Mouse (Mus musculus) thymus, adult 2 months (tissue): ENCODE results near the gene Syngr1. TPM values are rescaled to one million over a fixed set of nuclear protein-coding genes. Genes with fewer than 3 reads are reported as not detected.

Experiments used
- DNase-seq: peaks from one replicate; pipeline ENCODE4 v3.0.0; 2021
- H3K27ac ChIP-seq: fragments of 200-500 bp; 2 replicates; pipeline ENCODE4 v1.5.1; 2012; ENCODE audit warnings: low read length, control low read depth; ENCODE audit not compliant: control insufficient read depth, insufficient read depth
- H3K27me3 ChIP-seq: fragments of 200-500 bp; 2 replicates; pipeline ENCODE4 v1.6.1; 2012; ENCODE audit warnings: mild to moderate bottlenecking, low read length, moderate library complexity, mixed read lengths; ENCODE audit not compliant: control insufficient read depth, insufficient read depth
- H3K36me3 ChIP-seq: fragments of 200-500 bp; 2 replicates; pipeline ENCODE4 v1.6.1; 2012; ENCODE audit warnings: mild to moderate bottlenecking, low read length, moderate library complexity; ENCODE audit not compliant: control insufficient read depth, insufficient read depth
- H3K4me1 ChIP-seq: fragments of 200-500 bp; replicated peaks from 2 replicates; pipeline ENCODE4 v1.6.1; 2012; ENCODE audit warnings: low read length; ENCODE audit not compliant: control insufficient read depth, insufficient read depth
- H3K4me3 ChIP-seq: fragments of 200-500 bp; 2 replicates; pipeline ENCODE4 v1.5.1; 2012; ENCODE audit warnings: mild to moderate bottlenecking, low read length, control low read depth, moderate library complexity; ENCODE audit not compliant: control insufficient read depth, insufficient read depth
- CTCF ChIP-seq: fragments of 200-500 bp; IDR thresholded peaks from 2 replicates; pipeline ENCODE4 v1.5.1; 2012; ENCODE audit warnings: mild to moderate bottlenecking, control low read depth, low read length, moderate library complexity, borderline replicate concordance; ENCODE audit not compliant: control insufficient read depth, poor library complexity, insufficient read depth; ENCODE audit errors: extremely low read depth
- POLR2A ChIP-seq: fragments of 200-500 bp; IDR thresholded peaks from 2 replicates; pipeline ENCODE4 v1.6.1; 2012; ENCODE audit warnings: mild to moderate bottlenecking, low read length, control low read depth, moderate library complexity; ENCODE audit not compliant: control insufficient read depth, poor library complexity, insufficient read depth; ENCODE audit errors: extremely low read depth
- WGBS: fragments of 180-500 bp; shearing (Covaris S2); methylation state at CpG from one replicate; pipeline ENCODE4 v1.1.7; 2018; 5-methylcytosine and 5-hydroxymethylcytosine counted together
- polyA plus RNA-seq: library from polyadenylated mRNA; depleted of rRNA; stranded (reverse); fragments of >200 nt; gene quantifications from 2 replicates; pipeline ENCODE4 v1.2.3, GENCODE M21; 2012

The Syngr1 gene
- polyA plus RNA-seq, 1 experiment = 121 TPM

DNA sequence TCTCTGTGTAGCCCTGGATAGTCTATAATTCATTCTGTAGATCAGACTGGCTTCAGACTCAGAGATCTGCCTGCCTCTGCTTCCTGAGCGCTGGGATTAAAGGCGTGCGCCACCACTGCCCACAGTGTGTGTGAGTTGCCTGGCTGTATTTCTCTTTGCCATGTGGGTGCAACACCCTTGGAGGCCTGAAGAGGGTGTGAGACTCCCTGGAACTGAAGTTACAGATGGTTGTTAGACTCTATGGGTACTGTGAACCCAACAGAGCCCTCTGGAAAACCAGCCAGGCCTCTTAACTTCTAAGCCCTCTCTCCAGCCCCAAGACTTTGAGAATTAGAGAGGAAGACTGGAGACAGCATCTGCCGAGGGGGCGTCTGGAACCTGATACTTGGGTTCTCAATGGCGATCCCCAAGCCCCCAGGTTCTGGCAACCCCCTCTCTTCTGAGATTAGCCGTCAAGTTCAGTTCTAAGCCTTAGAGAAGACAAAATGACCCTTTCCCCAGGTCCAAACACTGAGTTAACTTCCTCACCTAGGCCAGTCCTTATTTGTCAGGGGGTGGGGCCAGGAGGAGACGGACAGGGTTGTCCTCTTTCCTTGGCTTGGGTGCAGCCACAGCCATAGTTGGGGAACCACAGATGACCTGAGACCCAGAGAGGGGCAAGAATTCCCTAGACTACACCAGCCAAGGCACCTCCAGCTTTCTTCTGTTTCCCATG is 30.6 kb upstream of the Syngr1 start:
- Histone ChIP-seq H3K27me3 (no peaks in the 10 kb centered on the region), H3K36me3 (no peaks in the 10 kb centered on the region), H3K4me1 (peaks cover 21% of the 10 kb centered on the region), H3K4me3 (no peak overlapping the region), H3K27ac (no peak overlapping the region)
- no peak for DNase-seq
- TF ChIP-seq POLR2A (no peak), CTCF (no peak)
- whole genome bisulfite sequencing = 95% methylated on average over 8 of the region's 8 CpGs

DNA sequence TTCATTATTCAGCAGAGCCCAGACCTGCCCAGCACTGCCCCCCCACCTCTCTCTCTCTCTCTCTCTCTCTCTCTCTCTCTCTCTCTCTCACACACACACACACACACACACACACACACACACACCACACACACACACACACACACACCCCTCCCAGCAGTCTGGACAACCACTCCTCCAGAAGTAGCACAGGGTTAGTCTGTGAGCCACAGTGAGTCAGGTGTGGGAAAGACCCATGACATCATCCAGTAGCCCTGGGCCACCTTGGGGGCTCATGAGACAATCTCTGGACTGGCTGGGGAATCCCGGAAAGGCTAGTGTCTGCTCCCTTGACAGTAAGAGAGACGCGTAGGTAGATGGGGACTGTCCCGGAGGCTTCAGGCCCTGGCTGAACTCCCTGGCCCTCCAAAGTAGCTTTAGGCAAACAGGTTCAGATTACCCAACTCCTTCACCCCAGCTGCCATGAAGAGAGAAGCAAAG is 30.0 kb upstream of the Syngr1 start:
- peaks cover 21% of the 10 kb centered on the region for H3K4me1 ChIP-seq
- no peaks in the 10 kb centered on the region for H3K36me3 ChIP-seq
- TF ChIP-seq POLR2A (no peak), CTCF (no peak)
- H3K27ac ChIP-seq = no peak overlapping the region
- no peak overlapping the region for H3K4me3 ChIP-seq
- 91% methylated on average over 4 of the region's 4 CpGs for WGBS
- H3K27me3 ChIP-seq = no peaks in the 10 kb centered on the region
- DNase-seq = no peak

DNA sequence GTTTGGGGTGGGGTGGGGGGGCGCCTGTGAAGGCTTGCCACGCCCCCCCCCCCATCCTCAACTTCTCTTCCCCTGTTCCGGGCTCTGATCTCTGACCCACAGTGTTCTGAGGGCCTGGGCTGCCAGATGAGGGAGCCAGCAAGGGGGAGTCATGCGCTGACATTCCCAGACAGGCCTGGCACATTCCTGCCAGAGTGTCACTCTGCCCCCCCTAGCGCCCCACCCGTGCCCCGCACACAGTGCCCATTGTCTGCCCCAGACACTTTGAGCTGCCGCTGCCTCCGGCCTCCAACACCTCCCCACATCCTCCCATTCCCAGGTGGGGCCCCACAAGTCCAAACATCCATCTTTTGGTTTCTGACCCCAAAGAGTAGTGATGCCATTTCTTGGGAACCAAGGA is 28.8 kb upstream of the Syngr1 start:
- H3K36me3 ChIP-seq = no peaks in the 10 kb centered on the region
- no peak overlapping the region for H3K27ac ChIP-seq
- peaks cover 21% of the 10 kb centered on the region for H3K4me1 ChIP-seq
- WGBS = 93% methylated on average over 8 of the region's 9 CpGs
- H3K4me3 ChIP-seq = no peak overlapping the region
- no peaks in the 10 kb centered on the region for H3K27me3 ChIP-seq
- DNase-seq = no peak
- no peak for TF ChIP-seq CTCF
- TF ChIP-seq POLR2A = no peak

DNA sequence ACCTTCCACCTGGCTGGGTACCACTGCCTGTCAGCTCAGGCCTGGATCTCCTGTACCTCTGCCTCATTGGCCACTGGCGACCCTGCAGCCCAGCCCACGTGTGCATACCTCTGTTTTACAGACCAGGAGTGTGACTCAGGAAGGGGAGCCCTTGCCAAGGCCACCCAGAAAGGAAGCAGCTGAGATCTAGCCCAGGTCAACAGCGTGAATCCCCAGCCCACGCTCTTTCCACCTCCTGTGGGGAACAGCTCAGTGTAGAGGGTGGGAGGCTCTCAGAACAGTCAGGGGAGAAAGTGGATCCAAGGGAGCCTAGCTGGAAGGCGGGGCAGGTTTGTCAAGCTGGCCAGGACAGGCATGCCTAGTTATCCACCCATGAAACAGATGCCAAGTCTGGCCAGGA is 28.3 kb upstream of the Syngr1 start:
- H3K4me1 ChIP-seq = peaks cover 21% of the 10 kb centered on the region
- no peak overlapping the region for H3K27ac ChIP-seq
- TF ChIP-seq CTCF = no peak
- TF ChIP-seq POLR2A = no peak
- 62% methylated on average over 5 of the region's 5 CpGs for WGBS
- no peaks in the 10 kb centered on the region for H3K27me3 ChIP-seq
- H3K36me3 ChIP-seq = no peaks in the 10 kb centered on the region
- H3K4me3 ChIP-seq = no peak overlapping the region
- DNase-seq = no peak

DNA sequence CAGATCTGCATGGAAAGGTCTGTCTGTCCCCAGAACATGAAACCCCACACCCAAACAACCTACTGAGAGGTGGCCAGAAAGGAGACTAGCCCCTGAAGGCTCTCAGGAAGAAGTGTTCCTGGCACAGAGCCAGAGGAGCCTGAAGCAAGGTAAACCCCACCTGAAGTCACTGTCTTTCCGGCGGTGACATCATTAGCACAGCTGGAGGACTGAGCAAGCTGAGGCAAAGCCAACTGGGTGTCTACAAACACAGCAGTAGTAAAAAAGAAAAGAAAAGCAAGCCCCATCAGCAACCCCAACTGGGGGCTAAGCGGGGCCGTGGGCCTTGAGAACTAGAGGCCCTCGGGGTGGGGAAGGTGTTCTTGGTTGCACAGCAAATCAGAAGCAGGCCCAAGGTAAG is 26.2 kb upstream of the Syngr1 start:
- Histone ChIP-seq H3K27ac (no peak overlapping the region), H3K4me3 (no peak overlapping the region), H3K36me3 (no peaks in the 10 kb centered on the region), H3K4me1 (peaks cover 21% of the 10 kb centered on the region), H3K27me3 (no peaks in the 10 kb centered on the region)
- TF ChIP-seq CTCF = no peak
- TF ChIP-seq POLR2A = no peak
- no peak for DNase-seq
- WGBS = 92% methylated on average over 5 of the region's 5 CpGs

DNA sequence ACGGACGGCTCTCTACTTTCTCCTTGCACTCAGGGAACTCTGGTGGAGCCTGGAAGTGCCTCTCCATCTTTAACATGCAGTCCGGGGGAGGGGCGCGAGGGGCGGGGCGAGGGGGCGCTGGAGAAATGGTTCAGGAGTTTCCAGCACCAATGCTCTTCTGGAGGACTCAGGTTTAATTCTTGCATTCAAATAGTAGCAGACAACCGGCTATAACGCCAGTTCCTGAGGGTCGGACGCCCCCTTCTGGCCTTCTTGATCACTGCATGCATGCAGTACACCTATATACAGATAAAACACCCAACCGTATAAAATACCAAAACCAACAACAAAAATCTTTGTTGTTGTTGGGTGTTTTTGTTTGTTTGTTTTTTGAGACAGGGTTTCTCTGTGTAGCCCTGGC is 25.7 kb upstream of the Syngr1 start:
- no peaks in the 10 kb centered on the region for H3K36me3 ChIP-seq
- no peaks in the 10 kb centered on the region for H3K27me3 ChIP-seq
- H3K4me3 ChIP-seq = no peak overlapping the region
- TF ChIP-seq POLR2A = no peak
- TF ChIP-seq CTCF = no peak
- 58% methylated on average over 13 of the region's 13 CpGs for WGBS
- peaks cover 21% of the 10 kb centered on the region for H3K4me1 ChIP-seq
- peak; percentile 49 for DNase-seq
- H3K27ac ChIP-seq = no peak overlapping the region
